13 mouse cellular contexts compared by ENCODE assay signal in the genomic region with DNA sequence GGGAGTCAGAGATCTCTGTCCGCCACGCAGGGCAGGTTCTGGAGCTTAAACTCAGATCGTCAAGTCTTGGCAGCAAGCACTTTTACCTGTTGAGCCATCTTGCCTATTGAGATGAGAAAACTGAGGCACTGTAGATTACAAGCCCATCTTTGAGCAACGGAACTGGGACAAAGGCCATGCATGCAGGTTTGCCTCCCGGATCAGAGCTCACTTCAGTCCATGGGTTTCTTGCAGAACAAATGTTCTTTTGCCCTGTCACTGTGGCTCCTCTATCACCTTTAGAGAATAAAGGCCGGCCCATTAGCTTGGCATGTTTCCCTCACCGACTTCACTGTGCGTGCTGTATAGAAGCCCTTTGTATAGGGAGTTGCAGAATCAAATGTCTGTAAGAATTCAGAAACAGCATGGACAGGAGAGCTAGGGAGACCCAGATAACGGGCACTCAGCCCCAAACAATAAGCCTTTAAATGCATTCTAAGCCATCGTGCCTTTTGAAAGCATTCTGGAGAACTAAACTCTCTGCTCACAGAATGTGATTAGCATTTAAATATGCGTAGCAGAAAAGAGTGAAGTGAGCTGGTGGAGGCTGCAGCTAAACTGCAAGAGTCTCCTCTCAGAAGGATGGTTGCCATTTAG. TPM values are rescaled to one million over a fixed set of nuclear protein-coding genes. Genes with fewer than 3 reads are reported as not detected.
DNase-seq lines count a peak whose midpoint lies in the region; ATAC-seq lines count a peak whose summit lies in the region.
"Had no signal": no experiment of that assay in that cellular context is flagged by ENCODE, and none has a peak within 500 bp of the region (broad histone marks: within the 10 kb centered on the region; RNA-seq: fewer than 3 reads in every experiment).

No protein-coding gene starts in this region.

- no peak overlapping the region for H3K27ac ChIP-seq in embryonic facial prominence, embryonic 11.5 days (replicated peaks; ENCODE audit: low read depth, low read length)
- peak overlapping the region; percentile 75 for H3K27ac ChIP-seq in hindbrain, embryonic 13.5 days
- peak overlapping the region; percentile 31 for H3K27ac ChIP-seq in midbrain, embryonic 16.5 days (ENCODE audit: low read length)
- H3K27ac ChIP-seq: embryonic facial prominence, embryonic 12.5 days; heart, embryonic 10.5 days; limb, embryonic 15.5 days had no signal

- H3K4me1 ChIP-seq in embryonic facial prominence, embryonic 11.5 days (ENCODE audit: control insufficient read depth, insufficient read depth, low read length), result no peaks in the 10 kb centered on the region
- H3K4me1 ChIP-seq in hindbrain, embryonic 13.5 days (replicated peaks), result peaks cover 8% of the 10 kb centered on the region
- peaks cover 3% of the 10 kb centered on the region; the same call in 1 of the 2 replicates for H3K4me1 ChIP-seq in midbrain, embryonic 16.5 days (ENCODE audit: control insufficient read depth, insufficient read depth, low read length)
- H3K4me1 ChIP-seq: embryonic facial prominence, embryonic 12.5 days; heart, embryonic 10.5 days; limb, embryonic 15.5 days had no signal

- no peak overlapping the region for H3K9ac ChIP-seq in embryonic facial prominence, embryonic 11.5 days (replicated peaks; ENCODE audit: low read length)
- H3K9ac ChIP-seq in hindbrain, embryonic 13.5 days, result no peak overlapping the region
- no peak overlapping the region for H3K9ac ChIP-seq in midbrain, embryonic 16.5 days (ENCODE audit: low read depth, low read length)
- H3K9ac ChIP-seq: embryonic facial prominence, embryonic 12.5 days; limb, embryonic 15.5 days had no signal

- no peaks in the 10 kb centered on the region for H3K36me3 ChIP-seq in embryonic facial prominence, embryonic 11.5 days (replicated peaks; ENCODE audit: control insufficient read depth, insufficient read depth, low read depth, low read length)
- no peaks in the 10 kb centered on the region for H3K36me3 ChIP-seq in hindbrain, embryonic 13.5 days
- no peaks in the 10 kb centered on the region for H3K36me3 ChIP-seq in midbrain, embryonic 16.5 days (ENCODE audit: control insufficient read depth, insufficient read depth, low read length)
- H3K36me3 ChIP-seq: embryonic facial prominence, embryonic 12.5 days; G1E; heart, embryonic 10.5 days; limb, embryonic 15.5 days had no signal

- H3K4me2 ChIP-seq in embryonic facial prominence, embryonic 11.5 days (ENCODE audit: low read depth, low read length), result no peak overlapping the region
- 0 out of 2 replicates have a peak overlapping the region, but pooled peaks have one; percentile 6 for H3K4me2 ChIP-seq in hindbrain, embryonic 13.5 days
- H3K4me2 ChIP-seq in midbrain, embryonic 16.5 days (ENCODE audit: low read length), result peak overlapping the region; percentile 6; the same call in 1 of the 2 replicates
- H3K4me2 ChIP-seq: embryonic facial prominence, embryonic 12.5 days; limb, embryonic 15.5 days had no signal

- no peaks in the 10 kb centered on the region for H3K27me3 ChIP-seq in embryonic facial prominence, embryonic 11.5 days (ENCODE audit: control insufficient read depth, insufficient read depth, low read length)
- H3K27me3 ChIP-seq in hindbrain, embryonic 13.5 days, result no peaks in the 10 kb centered on the region
- H3K27me3 ChIP-seq in midbrain, embryonic 16.5 days (ENCODE audit: control insufficient read depth, insufficient read depth, low read depth, low read length), result no peaks in the 10 kb centered on the region
- H3K27me3 ChIP-seq: embryonic facial prominence, embryonic 12.5 days; limb, embryonic 15.5 days had no signal

- H3K4me3 ChIP-seq in embryonic facial prominence, embryonic 11.5 days (ENCODE audit: low read depth, low read length), result no peak overlapping the region
- H3K4me3 ChIP-seq in hindbrain, embryonic 13.5 days, result no peak overlapping the region
- H3K4me3 ChIP-seq in midbrain, embryonic 16.5 days (ENCODE audit: low read depth, low read length), result no peak overlapping the region
- H3K4me3 ChIP-seq: embryonic facial prominence, embryonic 12.5 days; heart, embryonic 10.5 days; limb, embryonic 15.5 days had no signal

- H3K9me3 ChIP-seq in embryonic facial prominence, embryonic 11.5 days (replicated peaks; ENCODE audit: control insufficient read depth, low read length), result no peaks in the 10 kb centered on the region
- H3K9me3 ChIP-seq in hindbrain, embryonic 13.5 days, result no peaks in the 10 kb centered on the region
- no peaks in the 10 kb centered on the region for H3K9me3 ChIP-seq in midbrain, embryonic 16.5 days (replicated peaks; ENCODE audit: control insufficient read depth, low read length, poor library complexity, severe bottlenecking)
- H3K9me3 ChIP-seq: embryonic facial prominence, embryonic 12.5 days; G1E; heart, embryonic 10.5 days; limb, embryonic 15.5 days had no signal

- ATAC-seq in embryonic facial prominence, embryonic 11.5 days (replicated peaks; ENCODE audit: insufficient number of reproducible peaks, low FRiP score, low TSS enrichment, low read depth), result no peak
- peak; percentile 59; the same call in 1 of the 2 replicates for ATAC-seq in hindbrain, embryonic 13.5 days (ENCODE audit: low FRiP score)
- ATAC-seq in midbrain, embryonic 16.5 days, result peak; percentile 44; the same call in 1 of the 2 replicates

- 37% methylated on average over 11 of the region's 11 CpGs for WGBS in embryonic facial prominence, embryonic 11.5 days
- WGBS in hindbrain, embryonic 13.5 days, result 32% methylated on average over 11 of the region's 11 CpGs
- WGBS in midbrain, embryonic 16.5 days, result 24% methylated on average over 11 of the region's 11 CpGs

- peak; percentile 29 for DNase-seq in ZHBTc4 (ENCODE audit: low read depth, low spot score)
- peak; percentile 11 for DNase-seq in embryonic facial prominence, embryonic 11.5 days (ENCODE audit: low spot score)
- DNase-seq in adrenal gland, postnatal 25 days, result no peak
- no peak for DNase-seq in heart, postnatal 4 days
- no peak for DNase-seq in right cerebral cortex, postnatal 36 days (ENCODE audit: low spot score in 2 of 2)
- DNase-seq: lung, postnatal 10 days; right cerebral cortex, postnatal 4 days had no signal

RNA-seq across cellular contexts. Expression of a gene that starts 20.0 kb away (rescaled TPM):
- polyA plus RNA-seq in embryonic facial prominence, embryonic 11.5 days (2014; fragmentation: Nextera tagmentation; extraction: Ambion mirVana), result 0.89 and 1.00 TPM in 2 replicates
- 0.85 and 0.92 TPM in 2 replicates for polyA plus RNA-seq in hindbrain, embryonic 13.5 days (2015; fragmentation: Nextera tagmentation; extraction: Ambion mirVana)
- polyA plus RNA-seq in midbrain, embryonic 16.5 days (2015; fragmentation: Nextera tagmentation; extraction: Ambion mirVana), result 0.93 and 0.94 TPM in 2 replicates
- total RNA-seq in adrenal gland, postnatal 25 days (2021), result 1.7 and 2.0 TPM in 2 replicates
- total RNA-seq in heart, postnatal 4 days (2021), result under 1 TPM; 0.33 to 0.68 TPM
- polyA plus RNA-seq: G1E had no signal

RNA-seq across cellular contexts. Expression of a gene that starts 32.0 kb away (rescaled TPM):
- 585 and 587 TPM in 2 replicates for polyA plus RNA-seq in embryonic facial prominence, embryonic 11.5 days (2014; fragmentation: Nextera tagmentation; extraction: Ambion mirVana)
- 568 and 574 TPM in 2 replicates for polyA plus RNA-seq in hindbrain, embryonic 13.5 days (2015; fragmentation: Nextera tagmentation; extraction: Ambion mirVana)
- 408 and 436 TPM in 2 replicates for polyA plus RNA-seq in midbrain, embryonic 16.5 days (2015; fragmentation: Nextera tagmentation; extraction: Ambion mirVana)
- total RNA-seq in adrenal gland, postnatal 25 days (2021), result 414 and 427 TPM in 2 replicates
- 100 to 1,000 TPM; 850 to 928 TPM for total RNA-seq in heart, postnatal 4 days (2021)

Comparison
In these comparisons a context has a peak if more than half of its experiments do, and no peak if none do; other contexts are left out.
1. DNase-seq: peak in ZHBTc4 (single experiment) and embryonic facial prominence, embryonic 11.5 days (single experiment); none in adrenal gland, postnatal 25 days (single experiment), heart, postnatal 4 days (single experiment) and right cerebral cortex, postnatal 36 days (0 of 2).